Mouse (Mus musculus): Measurements from ENCODE around the gene Ccdc62.

DNA sequence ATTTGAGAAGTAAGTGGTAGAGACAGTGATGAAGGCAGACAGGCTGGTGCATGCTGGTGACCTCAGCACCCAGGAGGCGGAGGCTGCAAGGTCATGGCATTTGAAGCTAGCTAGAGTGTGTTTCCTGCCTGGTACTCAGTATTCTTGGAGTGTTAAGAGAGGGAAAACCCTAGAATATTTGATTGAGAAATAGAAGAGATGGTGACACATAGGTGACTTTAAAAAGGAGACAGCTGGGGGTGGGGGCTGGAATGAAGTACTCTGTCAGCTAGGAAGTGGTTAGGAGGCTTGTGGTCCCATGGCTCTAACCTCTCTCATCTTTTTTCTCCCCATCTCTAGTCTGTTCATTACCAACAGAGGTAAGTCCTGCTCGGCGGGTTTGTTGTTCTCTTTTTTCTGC, 15.6 kb upstream of the Ccdc62 start:
- TF ChIP-seq CTCF (IDR thresholded peaks at IDR 0.05; ENCODE audit: control insufficient read depth, insufficient read depth, insufficient replicate concordance, low read depth, low read length), result no peak
- no peak for TF ChIP-seq POLR2A (IDR thresholded peaks at IDR 0.05; ENCODE audit: control insufficient read depth, low read depth, low read length)
